Mouse (Mus musculus): ENCODE measurements at regions not wholly inside any gene's neighbourhood (a gene's known extent, or its start where the extent isn't known, plus 50 kb on each side); places are given as distances from the start of the nearest gene placed in this dataset.

DNA sequence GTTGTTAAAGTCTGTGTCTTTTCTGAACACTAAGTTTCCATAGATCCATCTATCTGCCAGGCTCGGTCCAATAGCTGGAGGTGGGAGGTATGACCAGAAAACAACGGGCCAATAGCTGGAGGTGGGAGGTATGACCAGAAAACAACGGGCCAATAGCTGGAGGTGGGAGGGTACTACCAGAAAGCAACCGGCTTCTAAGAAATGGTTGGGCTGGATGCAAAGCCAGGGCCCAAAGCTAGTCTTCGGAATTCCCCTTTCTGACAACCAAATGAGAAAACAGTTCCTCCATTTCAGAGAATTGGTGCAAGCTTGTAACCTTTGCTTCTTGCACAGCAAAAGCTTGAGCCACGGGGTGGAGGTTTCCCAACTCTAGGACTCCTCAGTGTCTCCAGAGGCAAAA, 147.1 kb upstream of the 1600014C23Rik start:
- Histone ChIP-seq H3K4me3 (ENCODE audit: low read depth, low read length) (no peak overlapping the region), H3K27ac (ENCODE audit: low read length) (no peak overlapping the region), H3K4me2 (ENCODE audit: low read depth, low read length) (no peak overlapping the region), H3K4me1 (ENCODE audit: control insufficient read depth, low read depth, low read length) (peaks cover 3% of the 10 kb centered on the region; the same call in 1 of the 2 replicates), H3K9ac (ENCODE audit: low read depth, low read length) (no peak overlapping the region), H3K27me3 (ENCODE audit: control insufficient read depth, insufficient read depth, low read depth, low read length) (no peaks in the 10 kb centered on the region), H3K36me3 (ENCODE audit: control insufficient read depth, insufficient read depth) (no peaks in the 10 kb centered on the region), H3K9me3 (replicated peaks; ENCODE audit: control insufficient read depth, low read length) (no peaks in the 10 kb centered on the region)
- WGBS (ENCODE audit: insufficient replicate concordance) = 64% methylated on average over 6 of the region's 6 CpGs
- no peak for ATAC-seq (ENCODE audit: low read depth)

DNA sequence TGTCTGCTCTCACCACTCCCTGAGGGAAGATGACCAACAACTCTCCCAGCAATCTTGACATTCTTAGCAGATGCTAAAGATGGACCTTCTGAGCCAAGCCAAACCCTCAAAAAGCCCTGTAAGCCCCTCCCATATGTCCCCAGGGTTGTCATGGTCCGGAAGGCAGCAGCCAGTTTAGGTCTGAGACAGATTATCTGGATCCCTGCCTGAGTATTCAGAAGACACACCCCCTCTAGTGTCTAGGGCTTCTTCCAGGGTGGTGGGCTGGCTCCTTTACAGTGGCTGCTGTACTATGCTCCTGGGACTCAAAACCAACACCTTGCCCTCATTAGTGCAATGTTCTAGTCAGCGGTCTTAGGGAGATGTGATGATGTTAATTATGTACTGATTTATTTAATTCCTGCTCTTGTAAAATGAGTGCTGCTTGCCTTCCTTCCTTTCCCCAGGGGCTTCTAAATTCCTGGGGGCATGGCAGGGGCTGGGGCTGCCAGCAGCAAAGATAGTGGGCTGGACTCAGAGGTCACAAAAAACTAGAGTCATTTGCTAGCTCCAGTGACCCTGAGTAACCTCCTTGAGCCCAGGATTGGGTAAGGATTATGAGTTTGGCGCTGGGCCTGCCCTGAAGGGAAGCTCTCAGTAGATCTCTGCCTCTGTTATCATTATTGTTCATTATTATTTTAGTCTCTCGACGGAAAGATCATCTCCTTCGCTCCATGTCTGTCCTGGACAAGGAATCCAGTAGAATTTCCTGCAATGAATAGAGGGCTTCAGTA, 146.0 kb upstream of the 1600014C23Rik start:
- H3K4me3 ChIP-seq (ENCODE audit: low read depth, low read length) = no peak overlapping the region
- H3K9ac ChIP-seq (ENCODE audit: low read depth, low read length) = no peak overlapping the region
- H3K9me3 ChIP-seq (replicated peaks; ENCODE audit: control insufficient read depth, low read length) = no peaks in the 10 kb centered on the region
- 64% methylated on average over 6 of the region's 6 CpGs for WGBS (ENCODE audit: insufficient replicate concordance)
- H3K27ac ChIP-seq (ENCODE audit: low read length) = no peak overlapping the region
- no peaks in the 10 kb centered on the region for H3K4me1 ChIP-seq (ENCODE audit: control insufficient read depth, low read depth, low read length)
- ATAC-seq (ENCODE audit: low read depth) = no peak
- H3K36me3 ChIP-seq (ENCODE audit: control insufficient read depth, insufficient read depth) = no peaks in the 10 kb centered on the region
- no peak overlapping the region for H3K4me2 ChIP-seq (ENCODE audit: low read depth, low read length)
- H3K27me3 ChIP-seq (ENCODE audit: control insufficient read depth, insufficient read depth, low read depth, low read length) = no peaks in the 10 kb centered on the region

GRCm38 (mm10) chr17:45878394-45878793, 144.8 kb upstream of the 1600014C23Rik start:
- WGBS (ENCODE audit: insufficient replicate concordance) = 63% methylated on average over 6 of the region's 6 CpGs

DNA sequence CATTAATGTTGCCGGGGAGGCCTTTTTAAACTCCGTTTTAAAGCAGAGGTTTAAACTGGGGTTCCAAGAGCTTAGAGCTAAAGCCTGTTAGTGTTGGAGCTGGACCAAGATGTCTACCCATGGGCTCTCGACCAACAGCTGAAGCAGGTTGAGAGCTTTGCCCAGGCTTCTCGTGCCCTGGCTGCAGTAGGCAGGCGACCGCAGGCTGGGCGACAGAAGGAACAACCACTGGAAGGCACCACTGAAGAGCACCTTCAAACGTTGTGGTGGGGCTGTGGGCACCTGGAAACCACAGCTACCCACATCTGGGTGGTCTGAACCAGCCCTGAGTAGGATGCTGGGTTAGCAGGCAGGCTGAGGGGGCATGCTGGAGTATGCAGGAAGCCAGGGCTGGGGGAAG, 141.7 kb upstream of the 1600014C23Rik start:
- no peak overlapping the region for H3K9ac ChIP-seq (ENCODE audit: low read depth, low read length)
- no peak overlapping the region for H3K4me2 ChIP-seq (ENCODE audit: low read depth, low read length)
- no peaks in the 10 kb centered on the region for H3K9me3 ChIP-seq (replicated peaks; ENCODE audit: control insufficient read depth, low read length)
- WGBS (ENCODE audit: insufficient replicate concordance) = 58% methylated on average over 8 of the region's 8 CpGs
- no peak overlapping the region for H3K27ac ChIP-seq (ENCODE audit: low read length)
- no peaks in the 10 kb centered on the region for H3K36me3 ChIP-seq (ENCODE audit: control insufficient read depth, insufficient read depth)
- no peak overlapping the region for H3K4me3 ChIP-seq (ENCODE audit: low read depth, low read length)
- no peaks in the 10 kb centered on the region for H3K4me1 ChIP-seq (ENCODE audit: control insufficient read depth, low read depth, low read length)
- ATAC-seq (ENCODE audit: low read depth) = no peak
- peaks cover 23% of the 10 kb centered on the region for H3K27me3 ChIP-seq (ENCODE audit: control insufficient read depth, insufficient read depth, low read depth, low read length)

More at GRCm38 (mm10) chr17:45878394-45878793, 144.8 kb upstream of the 1600014C23Rik start:
- no peaks in the 10 kb centered on the region for H3K4me1 ChIP-seq (ENCODE audit: control insufficient read depth, low read depth, low read length)
- no peak overlapping the region for H3K4me2 ChIP-seq (ENCODE audit: low read depth, low read length)
- H3K9me3 ChIP-seq (replicated peaks; ENCODE audit: control insufficient read depth, low read length) = no peaks in the 10 kb centered on the region
- H3K27ac ChIP-seq (ENCODE audit: low read length) = no peak overlapping the region
- no peaks in the 10 kb centered on the region for H3K36me3 ChIP-seq (ENCODE audit: control insufficient read depth, insufficient read depth)
- peaks cover 13% of the 10 kb centered on the region for H3K27me3 ChIP-seq (ENCODE audit: control insufficient read depth, insufficient read depth, low read depth, low read length)
- no peak overlapping the region for H3K9ac ChIP-seq (ENCODE audit: low read depth, low read length)
- no peak for ATAC-seq (ENCODE audit: low read depth)
- no peak overlapping the region for H3K4me3 ChIP-seq (ENCODE audit: low read depth, low read length)

DNA sequence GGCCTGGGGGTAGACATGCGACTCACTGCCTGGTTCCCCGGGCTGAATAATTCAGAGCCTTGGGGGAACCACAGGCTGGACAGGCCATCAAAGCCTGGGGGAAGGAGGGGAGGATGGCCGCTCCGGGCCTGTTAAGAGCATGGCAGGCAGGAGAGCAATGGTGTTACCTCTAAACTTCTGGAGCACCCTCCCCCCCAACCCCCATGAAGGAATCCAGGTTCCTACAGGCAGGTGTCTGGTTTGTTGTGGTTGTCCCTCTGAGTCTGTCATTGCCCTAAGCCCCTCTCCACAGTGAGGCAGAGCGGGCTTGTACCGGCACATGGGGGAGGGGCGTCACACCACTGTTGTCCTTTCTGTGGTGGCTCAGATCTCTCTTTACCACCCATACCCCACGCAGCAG, 140.4 kb upstream of the 1600014C23Rik start:
- no peak overlapping the region for H3K4me2 ChIP-seq (ENCODE audit: low read depth, low read length)
- WGBS (ENCODE audit: insufficient replicate concordance) = 27% methylated on average over 8 of the region's 8 CpGs
- no peak for ATAC-seq (ENCODE audit: low read depth)
- no peak overlapping the region for H3K27ac ChIP-seq (ENCODE audit: low read length)
- no peaks in the 10 kb centered on the region for H3K36me3 ChIP-seq (ENCODE audit: control insufficient read depth, insufficient read depth)
- no peaks in the 10 kb centered on the region for H3K4me1 ChIP-seq (ENCODE audit: control insufficient read depth, low read depth, low read length)
- H3K4me3 ChIP-seq (ENCODE audit: low read depth, low read length) = no peak overlapping the region
- peaks cover 23% of the 10 kb centered on the region for H3K27me3 ChIP-seq (ENCODE audit: control insufficient read depth, insufficient read depth, low read depth, low read length)
- no peak overlapping the region for H3K9ac ChIP-seq (ENCODE audit: low read depth, low read length)
- no peaks in the 10 kb centered on the region for H3K9me3 ChIP-seq (replicated peaks; ENCODE audit: control insufficient read depth, low read length)

DNA sequence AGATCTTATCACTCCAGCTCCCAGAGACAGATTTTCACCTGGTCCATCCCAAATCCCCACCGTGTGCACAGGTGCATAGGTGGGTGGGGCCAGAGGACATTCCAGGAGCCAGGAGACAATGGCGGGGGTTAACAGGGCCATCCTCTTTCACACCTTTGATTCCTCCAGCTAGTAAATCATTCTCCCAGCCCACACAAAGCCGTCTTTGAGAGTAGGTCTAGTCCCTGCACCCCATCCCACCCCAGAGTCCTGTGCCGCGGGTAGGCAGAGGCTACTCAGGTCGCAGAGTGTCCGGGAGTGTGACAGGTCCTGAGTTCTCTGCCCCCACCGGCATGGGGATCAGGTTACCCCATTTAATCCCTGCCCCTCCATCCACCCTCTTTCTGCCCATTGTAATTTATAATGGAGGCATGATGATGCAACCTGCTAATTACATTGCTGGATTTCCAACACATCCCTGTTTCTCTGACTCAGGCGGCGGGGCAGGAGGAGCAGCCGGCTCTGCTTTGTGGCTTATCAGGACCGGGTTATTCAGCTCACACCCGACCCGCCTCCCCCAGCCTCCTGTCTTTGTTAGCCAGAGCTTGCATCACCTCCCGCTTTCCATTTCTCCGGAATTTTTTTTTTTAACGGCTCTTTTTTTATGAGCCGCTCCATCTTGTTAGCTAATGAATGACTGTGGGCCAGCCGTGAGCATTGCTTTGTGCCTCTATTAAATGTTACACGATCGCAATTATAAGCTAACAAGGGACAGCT, 139.7 kb upstream of the 1600014C23Rik start:
- H3K4me3 ChIP-seq (ENCODE audit: low read depth, low read length) = no peak overlapping the region
- no peak overlapping the region for H3K4me2 ChIP-seq (ENCODE audit: low read depth, low read length)
- no peak for ATAC-seq (ENCODE audit: low read depth)
- no peaks in the 10 kb centered on the region for H3K9me3 ChIP-seq (replicated peaks; ENCODE audit: control insufficient read depth, low read length)
- 7% methylated on average over 21 of the region's 21 CpGs for WGBS (ENCODE audit: insufficient replicate concordance)
- H3K36me3 ChIP-seq (ENCODE audit: control insufficient read depth, insufficient read depth) = no peaks in the 10 kb centered on the region
- H3K27ac ChIP-seq (ENCODE audit: low read length) = no peak overlapping the region
- H3K27me3 ChIP-seq (ENCODE audit: control insufficient read depth, insufficient read depth, low read depth, low read length) = peaks cover 23% of the 10 kb centered on the region
- no peaks in the 10 kb centered on the region for H3K4me1 ChIP-seq (ENCODE audit: control insufficient read depth, low read depth, low read length)
- H3K9ac ChIP-seq (ENCODE audit: low read depth, low read length) = no peak overlapping the region

DNA sequence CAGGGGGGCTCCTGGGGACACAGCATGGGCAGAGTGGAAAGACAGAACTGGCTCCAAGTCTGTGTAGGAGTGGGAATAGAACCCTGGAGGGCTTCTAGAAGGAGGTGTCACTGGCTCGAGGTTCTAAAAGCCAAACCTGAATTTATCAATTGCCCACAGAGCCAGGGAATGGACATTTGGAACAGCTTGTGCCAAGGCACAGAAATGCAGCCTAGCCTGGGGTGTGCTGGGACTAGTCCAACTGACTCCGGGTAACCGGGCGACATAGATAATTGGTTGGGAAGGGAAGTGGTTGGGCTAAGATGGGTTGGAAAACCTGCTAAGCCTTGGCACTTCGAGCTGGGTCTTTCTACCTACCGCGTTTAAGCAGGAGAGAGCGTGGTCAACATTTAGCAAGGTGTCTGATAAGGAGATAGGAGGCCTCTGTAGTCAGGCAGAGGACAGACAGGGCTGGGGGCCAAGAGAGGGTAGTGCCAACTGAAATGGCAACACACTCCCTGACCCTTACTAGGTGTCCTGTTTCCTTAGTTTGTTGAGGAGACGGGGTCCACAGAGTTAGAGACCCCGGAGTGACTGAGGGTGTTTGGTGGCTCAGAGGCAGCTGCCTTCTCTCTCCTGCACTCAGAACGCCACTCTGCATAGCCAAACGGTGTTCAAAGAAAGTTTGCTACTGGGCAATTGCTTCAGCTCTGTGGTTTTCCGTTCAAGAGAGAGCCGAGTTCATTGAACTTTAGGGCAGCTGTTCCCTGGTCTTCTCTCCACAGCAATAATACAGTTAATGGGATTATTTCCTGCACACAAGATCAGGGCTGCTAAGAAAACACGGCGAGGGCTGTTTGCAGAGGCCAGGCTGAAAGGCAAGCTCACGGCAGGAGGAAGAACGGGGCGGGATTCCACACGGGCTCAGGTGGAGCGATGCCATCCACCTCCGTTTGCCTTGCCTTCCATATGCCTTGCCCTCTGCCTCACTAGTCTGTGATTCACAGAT, 138.3 kb upstream of the 1600014C23Rik start:
- 19% methylated on average over 22 of the region's 22 CpGs for WGBS (ENCODE audit: insufficient replicate concordance)
- Histone ChIP-seq H3K36me3 (ENCODE audit: control insufficient read depth, insufficient read depth) (no peaks in the 10 kb centered on the region), H3K4me2 (ENCODE audit: low read depth, low read length) (no peak overlapping the region), H3K27ac (ENCODE audit: low read length) (no peak overlapping the region), H3K9ac (ENCODE audit: low read depth, low read length) (no peak overlapping the region), H3K4me1 (ENCODE audit: control insufficient read depth, low read depth, low read length) (no peaks in the 10 kb centered on the region), H3K27me3 (ENCODE audit: control insufficient read depth, insufficient read depth, low read depth, low read length) (peaks cover 23% of the 10 kb centered on the region), H3K9me3 (replicated peaks; ENCODE audit: control insufficient read depth, low read length) (no peaks in the 10 kb centered on the region), H3K4me3 (ENCODE audit: low read depth, low read length) (no peak overlapping the region)
- ATAC-seq (ENCODE audit: low read depth) = no peak

GRCm38 (mm10) chr17:45871067-45871466, 137.4 kb upstream of the 1600014C23Rik start:
- no peak for ATAC-seq (ENCODE audit: low read depth)
- Histone ChIP-seq H3K4me3 (ENCODE audit: low read depth, low read length) (no peak overlapping the region), H3K36me3 (ENCODE audit: control insufficient read depth, insufficient read depth) (no peaks in the 10 kb centered on the region), H3K4me2 (ENCODE audit: low read depth, low read length) (no peak overlapping the region), H3K27ac (ENCODE audit: low read length) (no peak overlapping the region), H3K9me3 (replicated peaks; ENCODE audit: control insufficient read depth, low read length) (no peaks in the 10 kb centered on the region), H3K27me3 (ENCODE audit: control insufficient read depth, insufficient read depth, low read depth, low read length) (peaks cover 23% of the 10 kb centered on the region), H3K9ac (ENCODE audit: low read depth, low read length) (no peak overlapping the region), H3K4me1 (ENCODE audit: control insufficient read depth, low read depth, low read length) (no peaks in the 10 kb centered on the region)
- 57% methylated on average over 9 of the region's 9 CpGs for WGBS (ENCODE audit: insufficient replicate concordance)
